Mouse (Mus musculus) heart, embryonic 13.5 days (tissue): ENCODE data around the gene Cdkal1. TPM values are rescaled to one million over a fixed set of nuclear protein-coding genes. Genes with fewer than 3 reads are reported as not detected.

Experiments
- ATAC-seq: fragments of 200-750 bp; cut with Nextera tagmentation; 2 replicates; pipeline ENCODE4 v1.8.0; 2017; ENCODE audit warnings: moderate TSS enrichment; ENCODE audit not compliant: insufficient number of reproducible peaks, low FRiP score, low TSS enrichment; ENCODE audit errors: extremely low read depth
- H3K27ac ChIP-seq: fragments of 300-500 bp; sonication (generic); replicated peaks from 2 replicates; pipeline ENCODE4 v1.5.1; 2015; ENCODE audit warnings: moderate library complexity, mild to moderate bottlenecking, inconsistent platforms
- H3K27me3 ChIP-seq: fragments of 300-500 bp; sonication (generic); replicated peaks from 2 replicates; pipeline ENCODE4 v1.6.1; 2015; ENCODE audit warnings: mild to moderate bottlenecking, inconsistent platforms
- H3K36me3 ChIP-seq: fragments of 300-500 bp; sonication (generic); 2 replicates; pipeline ENCODE4 v1.6.1; 2015; ENCODE audit warnings: mild to moderate bottlenecking, inconsistent platforms
- H3K4me1 ChIP-seq: fragments of 300-500 bp; sonication (generic); 2 replicates; pipeline ENCODE4 v1.6.1; 2015; ENCODE audit warnings: inconsistent platforms
- H3K4me2 ChIP-seq: fragments of 300-500 bp; sonication (generic); 2 replicates; pipeline ENCODE4 v1.6.1; 2015; ENCODE audit warnings: inconsistent platforms, mild to moderate bottlenecking, moderate library complexity
- H3K4me3 ChIP-seq: fragments of 300-500 bp; sonication (generic); 2 replicates; pipeline ENCODE4 v1.5.1; 2015; ENCODE audit warnings: moderate library complexity, mild to moderate bottlenecking, inconsistent platforms
- H3K9ac ChIP-seq: fragments of 300-500 bp; sonication (generic); 2 replicates; pipeline ENCODE4 v1.6.1; 2015; ENCODE audit warnings: inconsistent platforms, mild to moderate bottlenecking, moderate library complexity
- H3K9me3 ChIP-seq: fragments of 300-500 bp; sonication (generic); 2 replicates; pipeline ENCODE4 v1.6.1; 2016; ENCODE audit warnings: inconsistent platforms
- WGBS: fragments of 180-500 bp; shearing (Covaris S2); methylation state at CpG from one replicate; pipeline ENCODE4 v1.1.7; 2015; ENCODE audit warnings: mixed read lengths; 5-methylcytosine and 5-hydroxymethylcytosine counted together
- polyA plus RNA-seq: library from polyadenylated mRNA; unstranded; fragments of >200 nt; fragmentation: Nextera tagmentation; extraction: Ambion mirVana; gene quantifications from 2 replicates; pipeline ENCODE4 v1.2.1, GENCODE M21; 2015

The Cdkal1 gene
- polyA plus RNA-seq, 1 experiment from 2014 or later, result 19.7 TPM

GRCm38 (mm10) chr13:29604241-29604640, 251.2 kb downstream of the Cdkal1 start:
- no peak for ATAC-seq
- WGBS, result 22% methylated on average over 7 of the region's 7 CpGs
- H3K36me3 ChIP-seq, result no peaks in the 10 kb centered on the region
- no peaks in the 10 kb centered on the region for H3K27me3 ChIP-seq
- H3K4me2 ChIP-seq, result no peak overlapping the region
- peaks cover 10% of the 10 kb centered on the region for H3K4me1 ChIP-seq
- no peak overlapping the region for H3K4me3 ChIP-seq
- no peak overlapping the region for H3K27ac ChIP-seq
- no peaks in the 10 kb centered on the region for H3K9me3 ChIP-seq
- no peak overlapping the region for H3K9ac ChIP-seq

GRCm38 (mm10) chr13:29603597-29603996, 251.9 kb downstream of the Cdkal1 start:
- no peak overlapping the region for H3K4me3 ChIP-seq
- no peak overlapping the region for H3K4me2 ChIP-seq
- 87% methylated on average over 6 of the region's 6 CpGs for WGBS
- no peak overlapping the region for H3K9ac ChIP-seq
- no peaks in the 10 kb centered on the region for H3K9me3 ChIP-seq
- no peak overlapping the region for H3K27ac ChIP-seq
- H3K27me3 ChIP-seq, result no peaks in the 10 kb centered on the region
- no peak for ATAC-seq
- no peaks in the 10 kb centered on the region for H3K36me3 ChIP-seq
- peaks cover 4% of the 10 kb centered on the region; the same call in 1 of the 2 replicates for H3K4me1 ChIP-seq

- no peak for ATAC-seq
- no peak overlapping the region for H3K27ac ChIP-seq
- no peaks in the 10 kb centered on the region for H3K36me3 ChIP-seq
- no peaks in the 10 kb centered on the region for H3K9me3 ChIP-seq
- no peak overlapping the region for H3K4me3 ChIP-seq
- peaks cover 4% of the 10 kb centered on the region; the same call in 1 of the 2 replicates for H3K4me1 ChIP-seq
- H3K4me2 ChIP-seq, result no peak overlapping the region
- H3K27me3 ChIP-seq, result no peaks in the 10 kb centered on the region
- 87% methylated on average over 2 of the region's 2 CpGs for WGBS
- H3K9ac ChIP-seq, result no peak overlapping the region
These were observed 254.4 kb downstream of the Cdkal1 start for GRCm38 (mm10) chr13:29601033-29601432.

GRCm38 (mm10) chr13:29599646-29600045, 255.8 kb downstream of the Cdkal1 start:
- Histone ChIP-seq H3K27ac (no peak overlapping the region), H3K9ac (no peak overlapping the region), H3K9me3 (no peaks in the 10 kb centered on the region), H3K27me3 (no peaks in the 10 kb centered on the region), H3K4me2 (no peak overlapping the region), H3K4me3 (no peak overlapping the region), H3K4me1 (peaks cover 3% of the 10 kb centered on the region; the same call in 1 of the 2 replicates), H3K36me3 (no peaks in the 10 kb centered on the region)
- 70% methylated on average over 2 of the region's 2 CpGs for WGBS
- no peak for ATAC-seq

- no peak overlapping the region for H3K4me3 ChIP-seq
These were observed 258.7 kb downstream of the Cdkal1 start for GRCm38 (mm10) chr13:29596735-29597134.

GRCm38 (mm10) chr13:29593096-29593495, 262.4 kb downstream of the Cdkal1 start:
- WGBS, result 88% methylated on average over 3 of the region's 3 CpGs
- H3K9ac ChIP-seq, result no peak overlapping the region
- ATAC-seq, result no peak
- H3K36me3 ChIP-seq, result peaks cover 10% of the 10 kb centered on the region; the same call in 1 of the 2 replicates
- H3K4me1 ChIP-seq, result no peaks in the 10 kb centered on the region
- peaks cover 7% of the 10 kb centered on the region for H3K9me3 ChIP-seq
- H3K4me3 ChIP-seq, result no peak overlapping the region
- H3K4me2 ChIP-seq, result no peak overlapping the region
- H3K27ac ChIP-seq, result no peak overlapping the region
- H3K27me3 ChIP-seq, result no peaks in the 10 kb centered on the region

More at GRCm38 (mm10) chr13:29596735-29597134, 258.7 kb downstream of the Cdkal1 start:
- no peak overlapping the region for H3K9ac ChIP-seq
- 70% methylated on average over 3 of the region's 3 CpGs for WGBS
- H3K36me3 ChIP-seq, result peaks cover 10% of the 10 kb centered on the region; the same call in 1 of the 2 replicates
- no peaks in the 10 kb centered on the region for H3K4me1 ChIP-seq
- no peaks in the 10 kb centered on the region for H3K27me3 ChIP-seq
- H3K27ac ChIP-seq, result no peak overlapping the region
- peaks cover 7% of the 10 kb centered on the region for H3K9me3 ChIP-seq
- no peak overlapping the region for H3K4me2 ChIP-seq
- no peak for ATAC-seq

GRCm38 (mm10) chr13:29590685-29591084, 264.8 kb downstream of the Cdkal1 start:
- Histone ChIP-seq H3K27ac (no peak overlapping the region), H3K27me3 (no peaks in the 10 kb centered on the region), H3K36me3 (peaks cover 10% of the 10 kb centered on the region; the same call in 1 of the 2 replicates), H3K9ac (no peak overlapping the region), H3K4me3 (no peak overlapping the region), H3K9me3 (peaks cover 7% of the 10 kb centered on the region), H3K4me2 (no peak overlapping the region), H3K4me1 (no peaks in the 10 kb centered on the region)
- ATAC-seq, result no peak
- WGBS, result 84% methylated on average over 5 of the region's 5 CpGs

- H3K9me3 ChIP-seq, result peaks cover 7% of the 10 kb centered on the region
- H3K36me3 ChIP-seq, result peaks cover 10% of the 10 kb centered on the region; the same call in 1 of the 2 replicates
- H3K4me2 ChIP-seq, result no peak overlapping the region
- no peak overlapping the region for H3K4me3 ChIP-seq
- 84% methylated on average over 5 of the region's 5 CpGs for WGBS
- H3K27me3 ChIP-seq, result no peaks in the 10 kb centered on the region
- no peaks in the 10 kb centered on the region for H3K4me1 ChIP-seq
- no peak overlapping the region for H3K9ac ChIP-seq
- ATAC-seq, result no peak
- no peak overlapping the region for H3K27ac ChIP-seq
These were observed 265.3 kb downstream of the Cdkal1 start for GRCm38 (mm10) chr13:29590164-29590563.

- WGBS, result 87% methylated on average over 4 of the region's 4 CpGs
- H3K4me3 ChIP-seq, result no peak overlapping the region
- H3K4me2 ChIP-seq, result no peak overlapping the region
- no peak overlapping the region for H3K9ac ChIP-seq
- no peak overlapping the region for H3K27ac ChIP-seq
- no peaks in the 10 kb centered on the region for H3K4me1 ChIP-seq
- no peak for ATAC-seq
- H3K27me3 ChIP-seq, result no peaks in the 10 kb centered on the region
- peaks cover 10% of the 10 kb centered on the region; the same call in 1 of the 2 replicates for H3K36me3 ChIP-seq
- H3K9me3 ChIP-seq, result peaks cover 7% of the 10 kb centered on the region
These were observed 266.8 kb downstream of the Cdkal1 start for GRCm38 (mm10) chr13:29588693-29589092.

GRCm38 (mm10) chr13:29581762-29582700, 273.4 kb downstream of the Cdkal1 start:
- Histone ChIP-seq H3K4me1 (peaks cover 10% of the 10 kb centered on the region), H3K9ac (no peak overlapping the region), H3K27ac (no peak overlapping the region), H3K9me3 (no peaks in the 10 kb centered on the region), H3K4me3 (no peak overlapping the region), H3K36me3 (no peaks in the 10 kb centered on the region), H3K4me2 (no peak overlapping the region), H3K27me3 (no peaks in the 10 kb centered on the region)
- WGBS, result 80% methylated on average over 9 of the region's 9 CpGs
- ATAC-seq, result no peak

- 83% methylated on average over 7 of the region's 7 CpGs for WGBS
- Histone ChIP-seq H3K4me1 (peaks cover 11% of the 10 kb centered on the region), H3K27ac (no peak overlapping the region)
These were observed 274.7 kb downstream of the Cdkal1 start for GRCm38 (mm10) chr13:29580780-29581179.

More at GRCm38 (mm10) chr13:29580780-29581179, 274.7 kb downstream of the Cdkal1 start:
- ATAC-seq, result no peak
- no peak overlapping the region for H3K4me3 ChIP-seq
- H3K27me3 ChIP-seq, result no peaks in the 10 kb centered on the region
- no peaks in the 10 kb centered on the region for H3K9me3 ChIP-seq
- no peak overlapping the region for H3K9ac ChIP-seq
- H3K36me3 ChIP-seq, result no peaks in the 10 kb centered on the region
- no peak overlapping the region for H3K4me2 ChIP-seq
